Mouse (Mus musculus) bone marrow, adult 2 months (tissue): ENCODE measurements around the gene Mtch1.

ENCODE experiments used
- CTCF ChIP-seq: fragments of 200-500 bp; IDR thresholded peaks from 2 replicates; pipeline ENCODE4 v1.5.1; 2011; ENCODE audit warnings: low read length, control low read depth; ENCODE audit not compliant: control insufficient read depth, insufficient read depth
- POLR2A ChIP-seq: fragments of 200-500 bp; IDR thresholded peaks from 2 replicates; pipeline ENCODE4 v1.6.1; 2011; ENCODE audit warnings: low read depth, mild to moderate bottlenecking, control low read depth, low read length, borderline replicate concordance; ENCODE audit not compliant: control insufficient read depth

DNA sequence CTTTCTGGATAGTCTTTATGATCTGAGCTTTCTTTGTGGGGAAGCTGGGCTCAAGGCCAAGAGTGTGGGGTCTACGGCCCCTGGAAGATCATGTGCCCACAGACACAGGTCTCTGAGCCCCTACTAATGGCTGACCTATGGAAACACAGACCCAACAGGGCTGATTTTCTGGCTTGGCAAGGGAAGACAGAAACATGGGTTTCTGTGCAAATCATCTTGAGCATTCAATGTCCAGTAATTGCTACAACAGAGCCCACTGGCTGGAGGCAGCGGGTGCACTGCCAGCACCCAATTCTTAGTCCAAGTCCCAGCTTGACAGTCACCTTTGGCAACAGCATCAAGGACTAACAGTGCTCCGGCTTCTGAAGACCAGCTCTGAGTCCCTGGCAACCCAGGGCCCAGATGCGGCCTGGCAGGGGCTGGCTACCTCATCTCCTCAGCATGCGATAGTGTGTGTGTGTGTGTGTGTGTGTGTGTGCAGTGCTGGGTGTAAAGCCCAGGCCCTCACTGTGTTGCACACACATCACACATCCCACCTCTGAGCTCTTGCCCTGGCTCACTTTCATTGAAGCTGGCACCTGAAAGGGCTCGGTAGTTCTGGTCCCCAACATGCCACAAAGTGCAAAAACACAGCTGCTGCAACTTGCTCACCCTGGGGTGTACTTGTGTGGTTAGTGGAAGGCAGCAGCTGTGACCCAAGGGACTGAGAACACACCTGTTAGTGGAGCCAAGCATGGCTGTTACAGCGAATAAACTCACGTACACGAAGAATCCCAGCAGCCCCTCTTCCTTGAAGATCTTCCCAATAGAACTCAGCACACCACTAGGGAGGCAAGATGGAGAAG, 9.5 kb downstream of the Mtch1 start:
- TF ChIP-seq CTCF, result no peak
- no peak for TF ChIP-seq POLR2A
